Mouse (Mus musculus): ENCODE measurements around the gene Map2k4. TPM values are rescaled to one million over a fixed set of nuclear protein-coding genes. Genes with fewer than 3 reads are reported as not detected.

The Map2k4 gene
- polyA plus RNA-seq, 1 experiment from 2014 or later, result 38.9 TPM

DNA sequence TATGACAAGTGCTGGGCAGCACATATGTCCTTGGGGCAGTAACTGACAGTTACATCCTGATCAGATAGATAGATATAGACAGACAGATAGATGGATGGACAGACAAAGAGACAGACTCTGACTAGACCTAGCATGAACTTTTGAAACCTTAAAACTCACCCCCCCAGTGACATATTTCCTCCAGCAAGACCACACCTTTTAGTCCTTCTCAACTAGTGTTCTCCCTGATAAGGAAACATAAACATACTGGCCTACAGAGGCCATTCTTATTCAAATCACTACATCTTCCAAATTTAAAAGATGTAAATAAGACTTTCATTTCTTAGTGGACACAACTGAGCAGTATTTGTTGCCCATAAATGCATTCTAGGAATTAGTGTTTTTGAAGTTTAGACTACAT, 19.7 kb downstream of the Map2k4 start:
- Histone ChIP-seq H3K27me3 (replicated peaks; ENCODE audit: control insufficient read depth, insufficient read depth, low read length) (no peaks in the 10 kb centered on the region), H3K4me2 (replicated peaks; ENCODE audit: low read depth) (no peak overlapping the region), H3K36me3 (ENCODE audit: control insufficient read depth, insufficient read depth) (no peaks in the 10 kb centered on the region), H3K9ac (ENCODE audit: low read depth, low read length) (no peak overlapping the region), H3K4me3 (ENCODE audit: low read depth, low read length) (no peak overlapping the region), H3K4me1 (replicated peaks; ENCODE audit: control insufficient read depth, insufficient read depth, low read length) (no peaks in the 10 kb centered on the region), H3K9me3 (ENCODE audit: control insufficient read depth) (no peaks in the 10 kb centered on the region), H3K27ac (ENCODE audit: low read depth, low read length) (no peak overlapping the region)
- TF ChIP-seq CTCF (IDR thresholded peaks at IDR 0.05; ENCODE audit: low read depth), result no peak
- ATAC-seq, result no peak

DNA sequence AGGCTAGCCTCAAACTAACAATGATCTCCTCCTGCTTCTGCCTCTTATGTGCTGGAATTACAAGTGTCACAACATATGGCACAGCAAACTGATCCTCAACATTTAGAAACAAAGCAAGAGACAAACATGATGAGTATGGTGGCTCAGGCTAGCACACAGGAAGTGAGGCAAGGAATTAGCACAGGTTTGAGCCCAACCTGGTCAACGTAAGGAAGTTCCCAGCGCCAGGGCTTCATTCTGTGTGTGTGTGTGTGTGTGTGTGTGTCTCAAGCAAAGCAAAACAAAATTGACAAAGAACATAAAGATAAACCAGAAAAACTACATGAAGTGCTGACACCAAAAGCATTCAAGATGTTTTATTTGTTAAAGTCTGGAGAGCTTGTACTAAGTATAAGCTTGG, 27.2 kb downstream of the Map2k4 start:
- ATAC-seq, result no peak
- Histone ChIP-seq H3K4me3 (ENCODE audit: low read depth, low read length) (no peak overlapping the region), H3K27me3 (replicated peaks; ENCODE audit: control insufficient read depth, insufficient read depth, low read length) (no peaks in the 10 kb centered on the region), H3K4me2 (replicated peaks; ENCODE audit: low read depth) (no peak overlapping the region), H3K36me3 (ENCODE audit: control insufficient read depth, insufficient read depth) (no peaks in the 10 kb centered on the region), H3K9me3 (ENCODE audit: control insufficient read depth) (no peaks in the 10 kb centered on the region), H3K9ac (ENCODE audit: low read depth, low read length) (no peak overlapping the region), H3K27ac (ENCODE audit: low read depth, low read length) (no peak overlapping the region), H3K4me1 (replicated peaks; ENCODE audit: control insufficient read depth, insufficient read depth, low read length) (no peaks in the 10 kb centered on the region)
- 89% methylated on average over 2 of the region's 2 CpGs for WGBS
- TF ChIP-seq CTCF (IDR thresholded peaks at IDR 0.05; ENCODE audit: low read depth), result no peak

- WGBS, result 89% methylated on average over 1 of the region's 1 CpGs
- no peak for TF ChIP-seq CTCF (IDR thresholded peaks at IDR 0.05; ENCODE audit: low read depth)
- Histone ChIP-seq H3K27ac (ENCODE audit: low read depth, low read length) (no peak overlapping the region), H3K27me3 (replicated peaks; ENCODE audit: control insufficient read depth, insufficient read depth, low read length) (no peaks in the 10 kb centered on the region), H3K36me3 (ENCODE audit: control insufficient read depth, insufficient read depth) (0 out of 2 replicates have a peak, but pooled peaks cover 6% of the 10 kb centered on the region), H3K9ac (ENCODE audit: low read depth, low read length) (no peak overlapping the region), H3K9me3 (ENCODE audit: control insufficient read depth) (no peaks in the 10 kb centered on the region), H3K4me1 (replicated peaks; ENCODE audit: control insufficient read depth, insufficient read depth, low read length) (no peaks in the 10 kb centered on the region), H3K4me3 (ENCODE audit: low read depth, low read length) (no peak overlapping the region), H3K4me2 (replicated peaks; ENCODE audit: low read depth) (no peak overlapping the region)
- ATAC-seq, result no peak
Measured at GRCm38 (mm10) chr11:65759350-65759749, 28.7 kb downstream of the Map2k4 start.

DNA sequence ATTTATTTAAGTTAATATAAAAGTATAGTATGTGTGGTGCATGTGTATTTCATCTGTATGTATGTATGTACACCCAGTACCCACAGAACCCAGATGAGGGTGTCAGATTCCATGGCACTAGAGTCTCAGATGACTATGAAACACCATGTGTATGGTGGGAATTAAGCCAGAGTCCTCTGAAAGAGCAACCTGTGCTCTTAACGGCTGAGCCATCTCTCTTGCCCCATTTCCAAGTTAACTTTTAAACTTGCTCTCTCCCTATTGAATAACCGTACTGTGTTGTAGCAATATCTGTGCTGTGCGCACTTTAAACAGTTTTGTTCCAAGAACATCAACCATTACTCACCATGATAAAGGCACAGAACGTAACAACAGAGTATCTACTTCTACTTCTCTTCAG, 33.9 kb downstream of the Map2k4 start:
- Histone ChIP-seq H3K4me2 (replicated peaks; ENCODE audit: low read depth) (no peak overlapping the region), H3K27me3 (replicated peaks; ENCODE audit: control insufficient read depth, insufficient read depth, low read length) (no peaks in the 10 kb centered on the region), H3K4me1 (replicated peaks; ENCODE audit: control insufficient read depth, insufficient read depth, low read length) (no peaks in the 10 kb centered on the region), H3K9me3 (ENCODE audit: control insufficient read depth) (no peaks in the 10 kb centered on the region), H3K36me3 (ENCODE audit: control insufficient read depth, insufficient read depth) (0 out of 2 replicates have a peak, but pooled peaks cover 6% of the 10 kb centered on the region), H3K9ac (ENCODE audit: low read depth, low read length) (no peak overlapping the region), H3K4me3 (ENCODE audit: low read depth, low read length) (no peak overlapping the region), H3K27ac (ENCODE audit: low read depth, low read length) (no peak overlapping the region)
- ATAC-seq, result no peak
- 42% methylated on average over 4 of the region's 4 CpGs for WGBS
- TF ChIP-seq CTCF (IDR thresholded peaks at IDR 0.05; ENCODE audit: low read depth), result no peak

- Histone ChIP-seq H3K27me3 (replicated peaks; ENCODE audit: control insufficient read depth, insufficient read depth, low read length) (no peaks in the 10 kb centered on the region), H3K4me1 (replicated peaks; ENCODE audit: control insufficient read depth, insufficient read depth, low read length) (no peaks in the 10 kb centered on the region), H3K9me3 (ENCODE audit: control insufficient read depth) (no peaks in the 10 kb centered on the region), H3K4me2 (replicated peaks; ENCODE audit: low read depth) (no peak overlapping the region), H3K9ac (ENCODE audit: low read depth, low read length) (no peak overlapping the region), H3K4me3 (ENCODE audit: low read depth, low read length) (no peak overlapping the region), H3K27ac (ENCODE audit: low read depth, low read length) (no peak overlapping the region), H3K36me3 (ENCODE audit: control insufficient read depth, insufficient read depth) (0 out of 2 replicates have a peak, but pooled peaks cover 6% of the 10 kb centered on the region)
- WGBS, result 77% methylated on average over 2 of the region's 2 CpGs
- no peak for ATAC-seq
- no peak for TF ChIP-seq CTCF (IDR thresholded peaks at IDR 0.05; ENCODE audit: low read depth)
Measured at GRCm38 (mm10) chr11:65753593-65753992, 34.5 kb downstream of the Map2k4 start.

DNA sequence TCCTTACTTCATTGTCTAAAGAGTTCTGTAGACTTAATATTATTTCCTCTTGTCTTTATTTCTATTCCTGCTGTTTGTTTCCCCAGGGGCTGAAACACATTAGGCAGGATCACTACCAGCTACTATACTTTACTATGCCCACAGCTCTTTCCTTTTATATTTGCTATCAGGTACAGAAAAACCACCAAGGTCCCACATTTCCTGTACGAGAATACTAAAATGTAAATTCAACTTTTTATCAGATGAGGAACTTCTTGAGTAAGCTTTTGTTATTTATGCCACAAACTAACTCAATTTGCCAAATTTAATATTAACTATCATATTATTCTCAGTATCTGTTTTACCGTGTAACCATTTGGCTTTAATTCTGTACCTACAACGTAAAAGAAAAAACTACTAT, 37.6 kb downstream of the Map2k4 start:
- no peaks in the 10 kb centered on the region for H3K27me3 ChIP-seq (replicated peaks; ENCODE audit: control insufficient read depth, insufficient read depth, low read length)
- 0 out of 2 replicates have a peak, but pooled peaks cover 6% of the 10 kb centered on the region for H3K36me3 ChIP-seq (ENCODE audit: control insufficient read depth, insufficient read depth)
- H3K4me1 ChIP-seq (replicated peaks; ENCODE audit: control insufficient read depth, insufficient read depth, low read length), result no peaks in the 10 kb centered on the region
- H3K9ac ChIP-seq (ENCODE audit: low read depth, low read length), result no peak overlapping the region
- no peak overlapping the region for H3K4me3 ChIP-seq (ENCODE audit: low read depth, low read length)
- H3K9me3 ChIP-seq (ENCODE audit: control insufficient read depth), result no peaks in the 10 kb centered on the region
- 87% methylated on average over 3 of the region's 3 CpGs for WGBS
- no peak overlapping the region for H3K27ac ChIP-seq (ENCODE audit: low read depth, low read length)
- no peak for TF ChIP-seq CTCF (IDR thresholded peaks at IDR 0.05; ENCODE audit: low read depth)
- H3K4me2 ChIP-seq (replicated peaks; ENCODE audit: low read depth), result no peak overlapping the region
- ATAC-seq, result no peak

- no peak for TF ChIP-seq CTCF (IDR thresholded peaks at IDR 0.05; ENCODE audit: low read depth)
- ATAC-seq, result no peak
- Histone ChIP-seq H3K4me3 (ENCODE audit: low read depth, low read length) (no peak overlapping the region), H3K27me3 (replicated peaks; ENCODE audit: control insufficient read depth, insufficient read depth, low read length) (no peaks in the 10 kb centered on the region), H3K4me2 (replicated peaks; ENCODE audit: low read depth) (no peak overlapping the region), H3K36me3 (ENCODE audit: control insufficient read depth, insufficient read depth) (0 out of 2 replicates have a peak, but pooled peaks cover 10% of the 10 kb centered on the region), H3K9me3 (ENCODE audit: control insufficient read depth) (no peaks in the 10 kb centered on the region), H3K9ac (ENCODE audit: low read depth, low read length) (no peak overlapping the region), H3K27ac (ENCODE audit: low read depth, low read length) (no peak overlapping the region), H3K4me1 (replicated peaks; ENCODE audit: control insufficient read depth, insufficient read depth, low read length) (no peaks in the 10 kb centered on the region)
Measured at GRCm38 (mm10) chr11:65747433-65747832, 40.7 kb downstream of the Map2k4 start.

Measured in intestine, postnatal 0 days (tissue).